15 mouse cellular contexts compared by ENCODE assay signal in genomic region chr16:94241126-94241525, GRCm38 (mm10).
A peak's percentile ranks its signal among the peaks of the same experiment; 100 is the strongest.
DNase-seq lines count a peak whose midpoint lies in the region; ATAC-seq lines count a peak whose summit lies in the region.
"Had no signal": no experiment of that assay in that cellular context is flagged by ENCODE, and none has a peak within 500 bp of the region (broad histone marks: within the 10 kb centered on the region; RNA-seq: fewer than 3 reads in every experiment).

No protein-coding gene starts in this region.

- H3K9ac ChIP-seq in hindbrain, embryonic 11.5 days (ENCODE audit: low read depth, low read length): no peak overlapping the region
- H3K9ac ChIP-seq: hindbrain, embryonic 13.5 days; midbrain, embryonic 12.5 days had no signal

- DNase-seq in right cerebral cortex, adult 18-20 months: peak; percentile 57
- DNase-seq in right cerebral cortex, postnatal 36 days (ENCODE audit: low spot score in 2 of 2): no peak
- peak; percentile 60 to 73 for DNase-seq in thymus, postnatal 36 days
- DNase-seq in hindbrain, embryonic 11.5 days (ENCODE audit: low spot score): no peak
- no peak for DNase-seq in layer of hippocampus, adult 11-12 months (ENCODE audit: low spot score)
- DNase-seq in retina, embryonic 14.5 days (ENCODE audit: low spot score): no peak
- DNase-seq: adrenal gland, postnatal 14 days; cerebellum, postnatal 14 days; gastrocnemius, postnatal 10 days; kidney, postnatal 14 days had no signal

- no peak overlapping the region for H3K4me3 ChIP-seq in hindbrain, embryonic 11.5 days (ENCODE audit: low read depth, low read length)
- H3K4me3 ChIP-seq: hindbrain, embryonic 13.5 days; midbrain, embryonic 12.5 days had no signal

- 0 out of 2 replicates have a peak, but pooled peaks cover 4% of the 10 kb centered on the region for H3K4me1 ChIP-seq in hindbrain, embryonic 11.5 days (replicated peaks; ENCODE audit: control insufficient read depth, insufficient read depth, low read length)

- no peaks in the 10 kb centered on the region for H3K9me3 ChIP-seq in hindbrain, embryonic 11.5 days (ENCODE audit: control insufficient read depth, low read length)
- H3K9me3 ChIP-seq: hindbrain, embryonic 13.5 days; midbrain, embryonic 12.5 days had no signal

- 93% methylated on average over 10 of the region's 10 CpGs for WGBS in hindbrain, embryonic 11.5 days

- peak; percentile 89 for ATAC-seq in granulocyte monocyte progenitor cell, adult 5-6 weeks (replicated peaks; ENCODE audit: poor library complexity, severe bottlenecking)
- peak; percentile 84 for ATAC-seq in monocyte, adult 5-6 weeks (replicated peaks; ENCODE audit: insufficient number of reproducible peaks, low FRiP score, low TSS enrichment, poor library complexity, severe bottlenecking)
- ATAC-seq in hindbrain, embryonic 11.5 days (ENCODE audit: low FRiP score): no peak

- H3K27ac ChIP-seq in hindbrain, embryonic 11.5 days (ENCODE audit: low read depth, low read length): no peak overlapping the region
- H3K27ac ChIP-seq: hindbrain, embryonic 13.5 days; midbrain, embryonic 12.5 days; stomach, postnatal 0 days had no signal

- peaks cover 7% of the 10 kb centered on the region for H3K27me3 ChIP-seq in hindbrain, embryonic 11.5 days (ENCODE audit: control insufficient read depth, insufficient read depth, low read length)

- no peak overlapping the region for H3K4me2 ChIP-seq in hindbrain, embryonic 11.5 days (replicated peaks; ENCODE audit: low read depth, low read length)
- H3K4me2 ChIP-seq: hindbrain, embryonic 13.5 days; midbrain, embryonic 12.5 days had no signal

- no peaks in the 10 kb centered on the region for H3K36me3 ChIP-seq in hindbrain, embryonic 11.5 days (ENCODE audit: control insufficient read depth, insufficient read depth, low read length)
- H3K36me3 ChIP-seq: hindbrain, embryonic 13.5 days; midbrain, embryonic 12.5 days had no signal

Comparison
In these comparisons a context has a peak if more than half of its experiments do, and no peak if none do; other contexts are left out.
1. DNase-seq: peak in right cerebral cortex, adult 18-20 months (single experiment) and thymus, postnatal 36 days (2 of 2); none in right cerebral cortex, postnatal 36 days (0 of 2), hindbrain, embryonic 11.5 days (single experiment), layer of hippocampus, adult 11-12 months (single experiment) and retina, embryonic 14.5 days (single experiment).